Mouse (Mus musculus): ENCODE results near the gene Neurod2. TPM values are rescaled to one million over a fixed set of nuclear protein-coding genes. Genes with fewer than 3 reads are reported as not detected.

Neurod2 gene
- total and polyA plus RNA-seq, 2 experiments: not detected

GRCm38 (mm10) chr11:98356625-98357394 is 27.4 kb upstream of the Neurod2 start:
- peak overlapping the region; percentile 82 for H3K27ac ChIP-seq (replicated peaks; ENCODE audit: insufficient read depth, low read depth, low read length)
- peak overlapping the region; percentile 57 for H3K4me3 ChIP-seq (ENCODE audit: insufficient read depth, low read depth, low read length)
- peak overlapping the region; percentile 63 for H3K9ac ChIP-seq (ENCODE audit: low read depth, low read length)
- no peak for TF ChIP-seq CTCF (IDR thresholded peaks at IDR 0.05; ENCODE audit: low read depth, low read length)
- no peak for TF ChIP-seq POLR2A (IDR thresholded peaks at IDR 0.05; ENCODE audit: extremely low read depth, insufficient read depth, low read length)
- 35% methylated on average over 7 of the region's 7 CpGs for WGBS
- DNase-seq (ENCODE audit: extremely low read depth, low read depth, low spot score): peak; percentile 86
- H3K36me3 ChIP-seq (ENCODE audit: control insufficient read depth, insufficient read depth, low read length): no peaks in the 10 kb centered on the region
- peaks cover 32% of the 10 kb centered on the region; the same call in 1 of the 2 replicates for H3K79me2 ChIP-seq (ENCODE audit: control insufficient read depth, insufficient read depth, low read length)
- H3K4me1 ChIP-seq (ENCODE audit: control insufficient read depth, insufficient read depth, low read length): peaks cover 25% of the 10 kb centered on the region
- H3K27me3 ChIP-seq (ENCODE audit: control insufficient read depth, insufficient read depth, low read length): no peaks in the 10 kb centered on the region

DNA sequence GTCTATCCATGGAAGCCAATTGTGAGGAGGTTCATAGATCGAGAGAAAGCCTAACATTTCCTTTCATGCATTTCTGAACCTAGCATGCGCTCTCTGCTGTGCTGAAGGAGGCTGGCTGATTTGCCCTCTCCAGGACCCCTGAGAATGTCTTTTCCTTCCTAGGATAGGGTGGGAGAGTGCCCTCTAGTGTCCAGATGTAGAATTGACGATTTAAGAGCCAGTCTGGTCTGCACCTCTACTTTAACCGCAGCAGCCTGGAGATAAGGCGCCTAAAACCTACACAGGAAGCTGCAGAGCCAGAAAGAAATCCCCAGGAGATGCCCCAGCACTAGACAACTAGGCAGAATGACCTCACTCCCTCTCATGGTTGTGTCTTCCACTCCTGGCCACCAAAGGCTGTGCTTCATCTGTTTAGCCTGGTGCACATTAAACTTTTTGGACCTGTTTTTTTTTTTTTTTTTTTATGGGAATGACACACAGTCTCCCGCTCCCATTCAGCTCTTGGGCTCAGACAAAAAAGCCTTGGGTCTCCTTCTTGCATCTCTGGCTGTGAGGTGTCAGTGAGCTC is 26.4 kb upstream of the Neurod2 start:
- TF ChIP-seq POLR2A (IDR thresholded peaks at IDR 0.05; ENCODE audit: extremely low read depth, insufficient read depth, low read length) (no peak), CTCF (IDR thresholded peaks at IDR 0.05; ENCODE audit: low read depth, low read length) (peak; percentile 58)
- no peaks in the 10 kb centered on the region for H3K27me3 ChIP-seq (ENCODE audit: control insufficient read depth, insufficient read depth, low read length)
- H3K79me2 ChIP-seq (ENCODE audit: control insufficient read depth, insufficient read depth, low read length): peaks cover 23% of the 10 kb centered on the region; the same call in 1 of the 2 replicates
- H3K27ac ChIP-seq (replicated peaks; ENCODE audit: insufficient read depth, low read depth, low read length): 0 out of 2 replicates have a peak overlapping the region, but pooled peaks have one; percentile 8
- peak; percentile 52 for DNase-seq (ENCODE audit: extremely low read depth, low read depth, low spot score)
- H3K4me3 ChIP-seq (ENCODE audit: insufficient read depth, low read depth, low read length): no peak overlapping the region
- no peaks in the 10 kb centered on the region for H3K36me3 ChIP-seq (ENCODE audit: control insufficient read depth, insufficient read depth, low read length)
- peaks cover 25% of the 10 kb centered on the region for H3K4me1 ChIP-seq (ENCODE audit: control insufficient read depth, insufficient read depth, low read length)
- no peak overlapping the region for H3K9ac ChIP-seq (ENCODE audit: low read depth, low read length)
- WGBS: 18% methylated on average over 6 of the region's 6 CpGs

DNA sequence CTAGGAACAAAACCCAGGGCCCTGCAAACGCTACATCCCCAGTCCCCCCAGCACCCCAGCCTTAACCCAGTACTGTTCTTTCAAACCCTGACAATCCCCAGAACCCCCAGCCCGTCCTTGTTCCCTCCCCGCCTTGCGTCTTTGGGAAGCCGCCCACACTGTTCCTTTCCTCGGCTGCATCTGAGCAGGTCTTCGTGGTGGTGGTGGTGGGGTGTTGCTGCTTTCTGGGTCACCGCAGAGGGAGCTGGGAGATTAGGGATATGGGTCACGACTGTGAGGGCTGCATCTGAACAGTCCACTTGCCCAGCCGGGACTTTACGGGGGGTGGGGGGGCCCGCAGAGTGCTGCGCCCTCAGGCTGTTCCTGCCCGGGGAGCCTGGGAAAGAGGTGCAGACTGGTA is 25.0 kb upstream of the Neurod2 start:
- H3K4me3 ChIP-seq (ENCODE audit: insufficient read depth, low read depth, low read length): no peak overlapping the region

GRCm38 (mm10) chr11:98353651-98354211 is 24.3 kb upstream of the Neurod2 start:
- TF ChIP-seq CTCF (IDR thresholded peaks at IDR 0.05; ENCODE audit: low read depth, low read length): no peak
- TF ChIP-seq POLR2A (IDR thresholded peaks at IDR 0.05; ENCODE audit: extremely low read depth, insufficient read depth, low read length): no peak
- Histone ChIP-seq H3K27me3 (ENCODE audit: control insufficient read depth, insufficient read depth, low read length) (peaks cover 4% of the 10 kb centered on the region), H3K4me1 (ENCODE audit: control insufficient read depth, insufficient read depth, low read length) (peaks cover 18% of the 10 kb centered on the region), H3K36me3 (ENCODE audit: control insufficient read depth, insufficient read depth, low read length) (no peaks in the 10 kb centered on the region), H3K9ac (ENCODE audit: low read depth, low read length) (no peak overlapping the region), H3K4me3 (ENCODE audit: insufficient read depth, low read depth, low read length) (no peak overlapping the region), H3K79me2 (ENCODE audit: control insufficient read depth, insufficient read depth, low read length) (peaks cover 5% of the 10 kb centered on the region; the same call in 1 of the 2 replicates), H3K27ac (replicated peaks; ENCODE audit: insufficient read depth, low read depth, low read length) (no peak overlapping the region)
- no peak for DNase-seq (ENCODE audit: extremely low read depth, low read depth, low spot score)
- 59% methylated on average over 8 of the region's 8 CpGs for WGBS

More for the DNA sequence above, 25.0 kb upstream of the Neurod2 start:
- Histone ChIP-seq H3K9ac (ENCODE audit: low read depth, low read length) (no peak overlapping the region), H3K27me3 (ENCODE audit: control insufficient read depth, insufficient read depth, low read length) (no peaks in the 10 kb centered on the region), H3K27ac (replicated peaks; ENCODE audit: insufficient read depth, low read depth, low read length) (no peak overlapping the region), H3K4me1 (ENCODE audit: control insufficient read depth, insufficient read depth, low read length) (peaks cover 23% of the 10 kb centered on the region), H3K36me3 (ENCODE audit: control insufficient read depth, insufficient read depth, low read length) (no peaks in the 10 kb centered on the region), H3K79me2 (ENCODE audit: control insufficient read depth, insufficient read depth, low read length) (peaks cover 12% of the 10 kb centered on the region; the same call in 1 of the 2 replicates)
- no peak for DNase-seq (ENCODE audit: extremely low read depth, low read depth, low spot score)
- WGBS: 87% methylated on average over 14 of the region's 14 CpGs
- TF ChIP-seq POLR2A (IDR thresholded peaks at IDR 0.05; ENCODE audit: extremely low read depth, insufficient read depth, low read length): no peak
- TF ChIP-seq CTCF (IDR thresholded peaks at IDR 0.05; ENCODE audit: low read depth, low read length): no peak

GRCm38 (mm10) chr11:98352272-98352990 is 23.0 kb upstream of the Neurod2 start:
- Histone ChIP-seq H3K9ac (ENCODE audit: low read depth, low read length) (no peak overlapping the region), H3K79me2 (ENCODE audit: control insufficient read depth, insufficient read depth, low read length) (no peaks in the 10 kb centered on the region), H3K4me1 (ENCODE audit: control insufficient read depth, insufficient read depth, low read length) (peaks cover 14% of the 10 kb centered on the region), H3K4me3 (ENCODE audit: insufficient read depth, low read depth, low read length) (no peak overlapping the region), H3K27ac (replicated peaks; ENCODE audit: insufficient read depth, low read depth, low read length) (no peak overlapping the region), H3K36me3 (ENCODE audit: control insufficient read depth, insufficient read depth, low read length) (no peaks in the 10 kb centered on the region), H3K27me3 (ENCODE audit: control insufficient read depth, insufficient read depth, low read length) (peaks cover 16% of the 10 kb centered on the region)
- DNase-seq (ENCODE audit: extremely low read depth, low read depth, low spot score): no peak
- TF ChIP-seq CTCF (IDR thresholded peaks at IDR 0.05; ENCODE audit: low read depth, low read length) (no peak), POLR2A (IDR thresholded peaks at IDR 0.05; ENCODE audit: extremely low read depth, insufficient read depth, low read length) (no peak)
- WGBS: 77% methylated on average over 18 of the region's 18 CpGs
